Mouse (Mus musculus): ENCODE results near the gene Olfr1357.
"Not testable (repeated sequence)": the region's sequence is repeated elsewhere in the genome, so short reads cannot be mapped to it uniquely, and the experiment has no call there.

Olfr1357 gene

GRCm38 (mm10) chr10:78617974-78618373 is at the start of gene Olfr1357:
Olfr1357 (minus strand) TSS chr10:78618074.
- no peak for DNase-seq

- not testable (repeated sequence) for DNase-seq
Observed at GRCm38 (mm10) chr10:78666696-78667095, 48.8 kb upstream of the Olfr1357 start.

- no peak for DNase-seq
Observed at GRCm38 (mm10) chr10:78664546-78664945, 46.7 kb upstream of the Olfr1357 start.

GRCm38 (mm10) chr10:78661198-78661597 is 43.3 kb upstream of the Olfr1357 start:
- DNase-seq = no peak

GRCm38 (mm10) chr10:78632311-78632710 is 14.4 kb upstream of the Olfr1357 start:
- DNase-seq = peak; percentile 29 to 32

GRCm38 (mm10) chr10:78630194-78630593 is 12.3 kb upstream of the Olfr1357 start:
- peak; percentile 62 to 68 for DNase-seq

GRCm38 (mm10) chr10:78623143-78623542 is 5.3 kb upstream of the Olfr1357 start:
- not testable (repeated sequence) for DNase-seq

GRCm38 (mm10) chr10:78607602-78608001 is 10.3 kb downstream of the Olfr1357 start:
- DNase-seq = no peak

GRCm38 (mm10) chr10:78605080-78605479 is 12.8 kb downstream of the Olfr1357 start:
- peak; percentile 65 to 68 for DNase-seq

- no peak for DNase-seq
Observed at GRCm38 (mm10) chr10:78599865-78600264, 18.0 kb downstream of the Olfr1357 start.

- DNase-seq = no peak
Observed at GRCm38 (mm10) chr10:78594566-78594965, 23.3 kb downstream of the Olfr1357 start.

GRCm38 (mm10) chr10:78594157-78594556 is 23.7 kb downstream of the Olfr1357 start:
- DNase-seq = no peak

- no peak for DNase-seq
Observed at GRCm38 (mm10) chr10:78593736-78594135, 24.1 kb downstream of the Olfr1357 start.

GRCm38 (mm10) chr10:78592856-78593379 is 25.0 kb downstream of the Olfr1357 start:
- DNase-seq = no peak

- peak in 1 of 2 experiments; percentile 23 for DNase-seq
Observed at GRCm38 (mm10) chr10:78591406-78592328, 26.2 kb downstream of the Olfr1357 start, which contains the start of gene Syde1. Syde1 (minus strand) TSS chr10:78591964.

- DNase-seq = no peak
Observed at GRCm38 (mm10) chr10:78590744-78591143, 27.1 kb downstream of the Olfr1357 start.

GRCm38 (mm10) chr10:78589901-78590300 is 28.0 kb downstream of the Olfr1357 start:
- DNase-seq = no peak

GRCm38 (mm10) chr10:78589291-78589690 is 28.6 kb downstream of the Olfr1357 start:
- no peak for DNase-seq

- DNase-seq = no peak
Observed at GRCm38 (mm10) chr10:78586026-78586425, 31.8 kb downstream of the Olfr1357 start.

GRCm38 (mm10) chr10:78585606-78586005 is 32.3 kb downstream of the Olfr1357 start:
- no peak for DNase-seq

- DNase-seq = no peak
Observed at GRCm38 (mm10) chr10:78584996-78585395, 32.9 kb downstream of the Olfr1357 start.

GRCm38 (mm10) chr10:78583939-78584338 is 33.9 kb downstream of the Olfr1357 start:
- DNase-seq = no peak

- no peak for DNase-seq
Observed at GRCm38 (mm10) chr10:78583347-78583746, 34.5 kb downstream of the Olfr1357 start.

- DNase-seq = no peak
Observed at GRCm38 (mm10) chr10:78581121-78581520, 36.8 kb downstream of the Olfr1357 start.
